Mouse (Mus musculus): ENCODE results near the gene Slc16a5. TPM values are rescaled to one million over a fixed set of nuclear protein-coding genes. Genes with fewer than 3 reads are reported as not detected.

Slc16a5 gene
- polyA plus RNA-seq, 1 experiment: 0.07 TPM

- H3K36me3 ChIP-seq (ENCODE audit: control insufficient read depth, insufficient read depth): peaks cover 34% of the 10 kb centered on the region
- peaks cover 7% of the 10 kb centered on the region for H3K79me3 ChIP-seq (ENCODE audit: low read depth)
- H3K79me2 ChIP-seq (ENCODE audit: control insufficient read depth, insufficient read depth): peaks cover 24% of the 10 kb centered on the region
- no peaks in the 10 kb centered on the region for H3K27me3 ChIP-seq (ENCODE audit: control insufficient read depth, insufficient read depth, insufficient read length)
- H3K4me3 ChIP-seq (ENCODE audit: insufficient read depth, poor library complexity, severe bottlenecking): no peak overlapping the region
- H3ac ChIP-seq (ENCODE audit: control insufficient read depth, insufficient read length, low read depth): no peak overlapping the region
- no peak for TF ChIP-seq FOSL1 (IDR thresholded peaks at IDR 0.05; ENCODE audit: insufficient read depth, low read length, poor library complexity, severe bottlenecking)
- no peak for TF ChIP-seq MYOD1 (IDR thresholded peaks at IDR 0.05; ENCODE audit: control insufficient read depth, insufficient read length, low read depth)
- TF ChIP-seq MYOG (IDR thresholded peaks at IDR 0.05; ENCODE audit: control insufficient read depth, extremely low read depth, insufficient read length): no peak
- TF ChIP-seq CTCF (IDR thresholded peaks at IDR 0.05; ENCODE audit: control insufficient read depth, insufficient read depth, insufficient read length): no peak
- TF ChIP-seq MAX (IDR thresholded peaks at IDR 0.05): no peak
- TF ChIP-seq CEBPB (IDR thresholded peaks at IDR 0.05; ENCODE audit: low read depth): no peak
- TF ChIP-seq USF1 (IDR thresholded peaks at IDR 0.05; ENCODE audit: low read depth): no peak
Measured at GRCm38 (mm10) chr11:115521080-115521479, 58.8 kb downstream of the Slc16a5 start.

DNA sequence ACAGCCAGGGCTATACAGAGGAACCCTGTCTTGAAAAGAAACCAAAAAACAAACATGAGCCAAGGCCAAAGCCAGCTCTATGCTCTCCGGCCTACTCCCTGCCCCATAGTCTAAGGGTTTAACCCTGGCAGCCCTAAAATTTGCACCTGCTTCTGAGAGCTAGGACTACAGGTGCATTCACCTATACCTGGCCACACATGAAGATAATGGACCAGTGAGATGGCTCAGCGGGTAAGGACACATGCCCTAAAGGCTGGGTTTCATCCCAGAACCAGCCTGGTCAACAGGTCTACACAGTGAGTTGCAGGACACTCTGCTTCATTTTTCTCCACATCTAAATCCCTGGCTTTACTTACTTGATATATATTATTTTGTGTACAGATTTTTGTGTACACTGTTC, 60.0 kb downstream of the Slc16a5 start:
- Histone ChIP-seq H3K79me2 (ENCODE audit: control insufficient read depth, insufficient read depth) (peaks cover 36% of the 10 kb centered on the region), H3ac (ENCODE audit: control insufficient read depth, insufficient read length, low read depth) (no peak overlapping the region), H3K4me3 (ENCODE audit: insufficient read depth, poor library complexity, severe bottlenecking) (no peak overlapping the region), H3K27me3 (ENCODE audit: control insufficient read depth, insufficient read depth, insufficient read length) (no peaks in the 10 kb centered on the region), H3K79me3 (ENCODE audit: low read depth) (peaks cover 17% of the 10 kb centered on the region), H3K36me3 (ENCODE audit: control insufficient read depth, insufficient read depth) (peaks cover 45% of the 10 kb centered on the region)
- TF ChIP-seq FOSL1 (IDR thresholded peaks at IDR 0.05; ENCODE audit: insufficient read depth, low read length, poor library complexity, severe bottlenecking): no peak
- no peak for TF ChIP-seq MYOG (IDR thresholded peaks at IDR 0.05; ENCODE audit: control insufficient read depth, extremely low read depth, insufficient read length)
- TF ChIP-seq CTCF (IDR thresholded peaks at IDR 0.05; ENCODE audit: control insufficient read depth, insufficient read depth, insufficient read length): no peak
- no peak for TF ChIP-seq USF1 (IDR thresholded peaks at IDR 0.05; ENCODE audit: low read depth)
- TF ChIP-seq MAX (IDR thresholded peaks at IDR 0.05): no peak
- TF ChIP-seq MYOD1 (IDR thresholded peaks at IDR 0.05; ENCODE audit: control insufficient read depth, insufficient read length, low read depth): no peak
- TF ChIP-seq CEBPB (IDR thresholded peaks at IDR 0.05; ENCODE audit: low read depth): no peak

DNA sequence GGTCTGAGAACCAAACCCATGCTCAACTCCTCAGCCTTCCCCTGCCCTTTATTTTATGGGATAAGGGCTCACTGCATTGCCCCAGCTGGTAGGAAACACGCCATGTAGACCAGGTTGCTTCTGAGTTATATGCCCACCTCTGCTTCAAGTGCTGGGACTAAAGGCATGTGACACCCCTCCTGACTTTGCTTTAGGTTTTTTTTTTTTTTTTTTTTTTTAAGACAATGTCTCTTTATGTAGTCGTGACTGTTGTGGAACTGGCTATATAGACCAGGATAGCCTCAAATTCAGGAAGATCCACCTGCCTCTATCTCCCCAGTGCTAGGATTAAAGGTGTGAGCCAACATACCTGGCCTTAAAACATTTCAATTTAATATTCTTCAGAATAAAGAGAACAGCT, 60.4 kb downstream of the Slc16a5 start:
- no peak overlapping the region for H3ac ChIP-seq (ENCODE audit: control insufficient read depth, insufficient read length, low read depth)
- no peaks in the 10 kb centered on the region for H3K27me3 ChIP-seq (ENCODE audit: control insufficient read depth, insufficient read depth, insufficient read length)
- peaks cover 41% of the 10 kb centered on the region for H3K79me2 ChIP-seq (ENCODE audit: control insufficient read depth, insufficient read depth)
- peaks cover 21% of the 10 kb centered on the region for H3K79me3 ChIP-seq (ENCODE audit: low read depth)
- TF ChIP-seq MYOG (IDR thresholded peaks at IDR 0.05; ENCODE audit: control insufficient read depth, extremely low read depth, insufficient read length) (no peak), FOSL1 (IDR thresholded peaks at IDR 0.05; ENCODE audit: insufficient read depth, low read length, poor library complexity, severe bottlenecking) (no peak), CEBPB (IDR thresholded peaks at IDR 0.05; ENCODE audit: low read depth) (no peak)
- H3K36me3 ChIP-seq (ENCODE audit: control insufficient read depth, insufficient read depth): peaks cover 50% of the 10 kb centered on the region
- no peak overlapping the region for H3K4me3 ChIP-seq (ENCODE audit: insufficient read depth, poor library complexity, severe bottlenecking)

Small RNAs within 50 kb of the gene (microRNA-seq; reads per million reads assigned to microRNA genes)
- gene Mir3968 (ENCODE audit: borderline microRNAs expressed): not detected

Other genes starting within 250 kb of the Slc16a5 start
- gene Grin2c, start 195.2 kb upstream of the Slc16a5 start, polyA plus RNA-seq (2012; fragmentation: generic; extraction: Trizol): not detected
- 10.7 TPM for gene Fdxr, start 185.4 kb upstream of the Slc16a5 start, polyA plus RNA-seq (2012; fragmentation: generic; extraction: Trizol)
- 0.21 TPM for gene Fads6, start 164.8 kb upstream of the Slc16a5 start, polyA plus RNA-seq (2012; fragmentation: generic; extraction: Trizol)
- not detected for gene Otop2, start 155.3 kb upstream of the Slc16a5 start, polyA plus RNA-seq (2012; fragmentation: generic; extraction: Trizol)
- gene Ush1g, start 140.4 kb upstream of the Slc16a5 start, polyA plus RNA-seq (2012; fragmentation: generic; extraction: Trizol): 0.01 TPM
- gene Otop3, start 127.7 kb upstream of the Slc16a5 start, polyA plus RNA-seq (2012; fragmentation: generic; extraction: Trizol): not detected
- 14.4 TPM for gene Hid1, start 94.7 kb upstream of the Slc16a5 start, polyA plus RNA-seq (2012; fragmentation: generic; extraction: Trizol)
- gene Cdr2l, start 80.6 kb upstream of the Slc16a5 start, polyA plus RNA-seq (2012; fragmentation: generic; extraction: Trizol): 23.2 TPM
- gene Mrpl58, start 58.7 kb upstream of the Slc16a5 start, polyA plus RNA-seq (2012; fragmentation: generic; extraction: Trizol): 186 TPM
- 530 TPM for gene Atp5h, start 42.5 kb upstream of the Slc16a5 start, polyA plus RNA-seq (2012; fragmentation: generic; extraction: Trizol)
- gene Kctd2, start 42.3 kb upstream of the Slc16a5 start, polyA plus RNA-seq (2012; fragmentation: generic; extraction: Trizol): 26.7 TPM
- gene Trim80, start 21.9 kb upstream of the Slc16a5 start, polyA plus RNA-seq (2012; fragmentation: generic; extraction: Trizol): not detected
- 5.4 TPM for gene Armc7, start 13.2 kb downstream of the Slc16a5 start, polyA plus RNA-seq (2012; fragmentation: generic; extraction: Trizol)
- gene Nt5c, start 29.4 kb downstream of the Slc16a5 start, polyA plus RNA-seq (2012; fragmentation: generic; extraction: Trizol): 109 TPM
- gene Jpt1, start 51.9 kb downstream of the Slc16a5 start, polyA plus RNA-seq (2012; fragmentation: generic; extraction: Trizol): 320 TPM
- 384 TPM for gene Sumo2, start 73.8 kb downstream of the Slc16a5 start, polyA plus RNA-seq (2012; fragmentation: generic; extraction: Trizol)
- 110 TPM for gene Nup85, start 102.0 kb downstream of the Slc16a5 start, polyA plus RNA-seq (2012; fragmentation: generic; extraction: Trizol)
- gene Mrps7, start 141.5 kb downstream of the Slc16a5 start, polyA plus RNA-seq (2012; fragmentation: generic; extraction: Trizol): 79.7 TPM
- 16.0 TPM for gene Gga3, start 141.6 kb downstream of the Slc16a5 start, polyA plus RNA-seq (2012; fragmentation: generic; extraction: Trizol)
- 13.4 TPM for gene Mif4gd, start 150.5 kb downstream of the Slc16a5 start, polyA plus RNA-seq (2012; fragmentation: generic; extraction: Trizol)
- 13.7 TPM for gene Slc25a19, start 165.8 kb downstream of the Slc16a5 start, polyA plus RNA-seq (2012; fragmentation: generic; extraction: Trizol)
- 45.0 TPM for gene Grb2, start 246.1 kb downstream of the Slc16a5 start, polyA plus RNA-seq (2012; fragmentation: generic; extraction: Trizol)

All from C2C12 (cell line).